In genomic region chr17:15824854-15825253, GRCm38 (mm10) we compare ENCODE assay signal across 9 mouse cellular contexts. TPM values are rescaled to one million over a fixed set of nuclear protein-coding genes. Genes with fewer than 3 reads are reported as not detected.
A peak's percentile ranks its signal among the peaks of the same experiment; 100 is the strongest.
DNase-seq lines count a peak whose midpoint lies in the region; ATAC-seq lines count a peak whose summit lies in the region.
"Had no signal": no experiment of that assay in that cellular context is flagged by ENCODE, and none has a peak within 500 bp of the region (broad histone marks: within the 10 kb centered on the region; RNA-seq: fewer than 3 reads in every experiment).

No protein-coding gene starts in this region.

- peaks cover 36% of the 10 kb centered on the region for H3K4me1 ChIP-seq in heart, embryonic 12.5 days (replicated peaks)
- H3K4me1 ChIP-seq in hindbrain, embryonic 12.5 days: peaks cover 44% of the 10 kb centered on the region
- peaks cover 21% of the 10 kb centered on the region for H3K4me1 ChIP-seq in midbrain, embryonic 11.5 days (ENCODE audit: control insufficient read depth, insufficient read depth, low read length)

- H3K36me3 ChIP-seq in heart, embryonic 12.5 days: peaks cover 2% of the 10 kb centered on the region; the same call in 1 of the 2 replicates
- H3K36me3 ChIP-seq in hindbrain, embryonic 12.5 days: peaks cover 11% of the 10 kb centered on the region
- peaks cover 2% of the 10 kb centered on the region; the same call in 1 of the 2 replicates for H3K36me3 ChIP-seq in midbrain, embryonic 11.5 days (ENCODE audit: control insufficient read depth, insufficient read depth, low read length)

- intact Hi-C loops in heart, postnatal 36 days (cut with DNase I): loop anchor here (5.0 to 10.0 kb wide), 3 partner anchors 118 to 1127 kb away; partner anchors contain the start of gene Fam120b

- H3K27me3 ChIP-seq in heart, embryonic 12.5 days (replicated peaks): 0 out of 2 replicates have a peak, but pooled peaks cover 3% of the 10 kb centered on the region
- no peaks in the 10 kb centered on the region for H3K27me3 ChIP-seq in hindbrain, embryonic 12.5 days
- no peaks in the 10 kb centered on the region; the same call in 1 of the 2 replicates for H3K27me3 ChIP-seq in midbrain, embryonic 11.5 days (ENCODE audit: control insufficient read depth, insufficient read depth, low read length)

- 34% methylated on average over 3 of the region's 3 CpGs for WGBS in heart, embryonic 12.5 days
- WGBS in hindbrain, embryonic 12.5 days: 24% methylated on average over 3 of the region's 3 CpGs
- WGBS in midbrain, embryonic 11.5 days: 23% methylated on average over 3 of the region's 3 CpGs

- H3K4me2 ChIP-seq in heart, embryonic 12.5 days: peak overlapping the region; percentile 80
- peak overlapping the region; percentile 77 for H3K4me2 ChIP-seq in hindbrain, embryonic 12.5 days (replicated peaks)
- H3K4me2 ChIP-seq in midbrain, embryonic 11.5 days: peak overlapping the region; percentile 77

- no peak for ATAC-seq in heart, embryonic 12.5 days (ENCODE audit: insufficient number of reproducible peaks, low FRiP score)
- no peak for ATAC-seq in hindbrain, embryonic 12.5 days (ENCODE audit: low FRiP score)
- ATAC-seq in midbrain, embryonic 11.5 days (ENCODE audit: low FRiP score): no peak

- H3K4me3 ChIP-seq in heart, embryonic 12.5 days: peak overlapping the region; percentile 82
- peak overlapping the region; percentile 97 for H3K4me3 ChIP-seq in hindbrain, embryonic 12.5 days
- H3K4me3 ChIP-seq in midbrain, embryonic 11.5 days (ENCODE audit: low read depth, low read length): peak overlapping the region; percentile 94

- H3K9ac ChIP-seq in heart, embryonic 12.5 days: no peak overlapping the region
- peak overlapping the region; percentile 99 for H3K9ac ChIP-seq in hindbrain, embryonic 12.5 days
- peak overlapping the region; percentile 95 for H3K9ac ChIP-seq in midbrain, embryonic 11.5 days (ENCODE audit: low read length)

- H3K9me3 ChIP-seq in heart, embryonic 12.5 days (replicated peaks): no peaks in the 10 kb centered on the region
- H3K9me3 ChIP-seq in hindbrain, embryonic 12.5 days (replicated peaks): no peaks in the 10 kb centered on the region
- H3K9me3 ChIP-seq in midbrain, embryonic 11.5 days (ENCODE audit: control insufficient read depth, low read length): no peaks in the 10 kb centered on the region

- DNase-seq in heart, postnatal 36 days: no peak
- peak; percentile 60 for DNase-seq in adipocyte (ENCODE audit: low spot score)
- peak; percentile 91 for DNase-seq in midbrain, embryonic 11.5 days (ENCODE audit: low spot score, missing footprints)
- no peak for DNase-seq in right cerebral cortex, adult 2 months (ENCODE audit: low spot score in 2 of 2)
- no peak for DNase-seq in embryo, embryonic 10 days (ENCODE audit: low spot score)
- no peak for DNase-seq in embryo, embryonic 10.5 days (ENCODE audit: low spot score)
- DNase-seq: kidney, adult 11 months had no signal

- no peak overlapping the region for H3K27ac ChIP-seq in heart, embryonic 12.5 days (ENCODE audit: poor library complexity, severe bottlenecking)
- peak overlapping the region; percentile 98 for H3K27ac ChIP-seq in hindbrain, embryonic 12.5 days
- no peak overlapping the region; the same call in 1 of the 2 replicates for H3K27ac ChIP-seq in midbrain, embryonic 11.5 days (ENCODE audit: low read depth, low read length)

RNA-seq across cellular contexts. Expression of gene Rgmb, which starts 6.0 kb away (rescaled TPM):
- polyA plus RNA-seq in heart, embryonic 12.5 days (2016; fragmentation: Nextera tagmentation; extraction: Ambion mirVana): 13.8 and 15.6 TPM in 2 replicates
- total RNA-seq in heart, postnatal 36 days (2021): 10 to 100 TPM; 27.9 to 29.7 TPM
- 140 and 156 TPM in 2 replicates for polyA plus RNA-seq in hindbrain, embryonic 12.5 days (2016; fragmentation: Nextera tagmentation; extraction: Ambion mirVana)
- 72.6 and 73.0 TPM in 2 replicates for polyA plus RNA-seq in midbrain, embryonic 11.5 days (2014; fragmentation: Nextera tagmentation; extraction: Ambion mirVana)

Comparison
In these comparisons a context has a peak if more than half of its experiments do, and no peak if none do; other contexts are left out.
1. DNase-seq: peak in adipocyte (single experiment) and midbrain, embryonic 11.5 days (single experiment); none in heart, postnatal 36 days (0 of 2), right cerebral cortex, adult 2 months (0 of 2), embryo, embryonic 10 days (single experiment) and embryo, embryonic 10.5 days (single experiment).
2. Peak in every context shown above with its lines, with median percentiles within 50 percentile points of each other: H3K4me2 ChIP-seq and H3K4me3 ChIP-seq.